Mouse (Mus musculus): ENCODE data around the gene Slc35g2.

The Slc35g2 gene

GRCm38 (mm10) chr9:100558023-100558573, 12.8 kb downstream of the Slc35g2 start:
- DNase-seq, result no peak

DNA sequence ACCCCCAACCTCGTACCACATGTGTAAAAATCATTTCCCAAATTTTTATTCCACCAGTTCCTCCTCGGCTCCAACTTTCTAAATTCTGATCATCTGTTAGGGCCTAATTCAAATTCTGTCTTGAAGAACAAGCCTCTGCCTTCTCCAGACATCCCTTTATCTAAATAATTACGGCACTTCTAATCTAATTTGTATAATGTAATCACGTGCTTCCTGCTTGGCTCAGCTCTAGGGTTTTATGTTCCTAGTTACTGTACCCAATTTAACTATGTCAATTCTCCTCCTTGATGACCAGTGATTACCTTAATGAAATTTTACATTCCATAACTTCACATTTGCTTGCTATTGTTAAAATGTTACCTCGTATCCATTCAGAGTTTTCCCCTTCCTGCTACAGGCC, 15.2 kb downstream of the Slc35g2 start:
- DNase-seq, result no peak

DNA sequence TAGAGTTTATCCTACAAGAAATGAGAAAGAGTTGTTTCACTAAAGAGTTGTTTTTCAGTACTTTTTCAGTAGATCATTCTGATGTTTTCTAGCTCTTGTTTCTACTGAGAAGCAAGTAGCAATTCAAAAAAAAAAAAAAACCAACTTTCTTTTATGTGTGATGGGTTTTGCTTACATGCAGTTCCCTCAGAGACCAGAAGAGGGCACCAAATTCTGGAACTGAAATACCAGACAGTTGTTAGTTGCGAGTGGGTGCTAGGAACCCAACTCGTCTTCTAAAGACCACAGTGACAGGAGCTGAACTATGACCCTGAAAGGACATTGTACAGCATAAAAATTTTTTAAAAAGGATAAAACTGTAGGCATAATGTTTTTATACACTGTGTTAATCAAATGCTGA, 22.6 kb downstream of the Slc35g2 start:
- DNase-seq, result no peak

DNA sequence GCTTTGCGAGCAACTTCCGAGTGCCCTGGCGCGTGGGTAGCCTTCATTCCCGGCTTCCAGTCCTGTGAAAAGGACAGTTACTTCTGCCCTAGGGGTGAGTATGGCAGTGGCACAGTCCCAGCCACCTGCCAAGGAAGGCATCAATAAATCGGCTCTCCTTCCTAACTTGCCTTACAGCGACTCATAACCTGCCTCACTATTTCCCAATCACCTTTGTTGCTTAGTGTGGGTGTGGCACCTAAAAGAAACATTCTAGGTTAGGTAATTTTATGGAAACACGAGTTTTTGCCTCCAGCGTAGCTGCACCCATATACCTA, 24.3 kb downstream of the Slc35g2 start:
- no peak for DNase-seq

DNA sequence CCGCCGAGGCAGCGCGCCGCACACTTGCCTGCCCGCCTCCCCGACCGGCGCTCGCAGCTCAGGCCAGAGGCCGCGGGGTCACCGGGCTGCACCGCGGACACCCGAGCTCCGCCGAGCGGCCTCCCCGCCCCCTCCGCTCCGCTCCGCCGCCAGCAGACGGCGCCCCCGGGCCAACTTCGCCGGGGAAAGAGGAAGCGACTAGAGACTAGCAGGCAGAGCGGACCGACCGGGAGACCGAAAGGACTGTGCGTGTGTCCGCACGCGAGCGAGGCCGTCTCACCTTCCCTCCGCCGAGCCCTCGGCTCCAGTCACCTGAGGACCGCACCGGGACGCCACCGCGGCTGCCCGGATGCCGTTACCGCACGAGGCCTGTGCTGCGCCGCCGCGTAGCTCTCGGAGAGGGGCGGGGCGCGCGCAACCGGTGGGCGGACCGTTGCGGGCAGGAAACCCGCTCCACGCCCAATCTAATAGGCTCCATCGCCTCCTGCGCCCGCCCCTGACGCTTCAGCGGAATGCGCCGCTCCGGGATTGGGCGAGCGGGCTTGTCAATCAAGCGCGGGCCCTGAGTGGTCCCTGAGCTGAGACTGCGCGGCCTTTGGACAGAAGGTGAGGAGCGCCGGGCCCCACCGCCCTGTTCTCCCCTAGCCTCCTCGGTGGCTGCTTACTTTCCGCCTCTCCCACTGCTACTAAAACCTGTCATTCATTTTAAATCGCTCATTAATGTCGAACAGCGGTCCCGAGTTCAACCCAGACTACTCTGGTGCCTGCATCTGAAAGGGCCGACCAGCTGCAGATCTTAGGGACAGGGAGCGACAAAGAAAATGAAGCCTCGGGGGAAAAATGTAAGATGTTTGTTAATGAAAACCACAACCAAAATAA, 24.9 kb downstream of the Slc35g2 start, which contains the start of gene Nck1:
Gene Nck1, minus strand, starts transcription at position 420 of the 879 bp plus-strand sequence.
- DNase-seq, result peak; percentile 99

- DNase-seq, result no peak
Observed at GRCm38 (mm10) chr9:100544948-100545714, 25.8 kb downstream of the Slc35g2 start.

DNA sequence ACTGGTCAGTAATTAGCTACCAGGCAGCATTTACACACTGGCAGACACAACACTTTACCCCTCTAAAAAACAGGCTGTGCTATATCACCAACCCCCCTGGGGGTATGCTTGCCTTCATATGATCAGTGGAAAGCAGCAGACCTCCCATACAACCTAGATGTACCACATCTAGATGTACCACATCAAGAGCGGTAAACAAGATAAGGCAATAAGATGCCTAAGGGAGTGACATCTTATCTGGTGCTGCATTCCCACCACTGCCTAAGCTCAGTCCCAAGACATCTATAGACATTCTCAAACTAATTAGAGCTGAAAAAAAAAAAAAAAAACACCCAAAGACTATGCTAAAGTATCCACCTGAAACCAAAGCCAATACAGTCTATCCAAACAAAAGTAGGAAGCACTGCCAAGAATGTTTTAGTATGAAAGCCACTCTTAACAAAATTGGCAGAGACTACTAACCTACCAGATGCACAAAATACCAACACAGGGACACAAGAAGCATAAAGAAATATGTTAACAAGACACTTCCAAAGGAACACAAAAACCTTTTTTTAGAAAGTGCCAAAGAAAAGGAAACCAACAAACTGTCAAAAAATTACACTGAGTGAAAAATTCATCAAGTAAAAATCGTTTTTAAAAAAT, 35.1 kb downstream of the Slc35g2 start:
- DNase-seq, result no peak

DNA sequence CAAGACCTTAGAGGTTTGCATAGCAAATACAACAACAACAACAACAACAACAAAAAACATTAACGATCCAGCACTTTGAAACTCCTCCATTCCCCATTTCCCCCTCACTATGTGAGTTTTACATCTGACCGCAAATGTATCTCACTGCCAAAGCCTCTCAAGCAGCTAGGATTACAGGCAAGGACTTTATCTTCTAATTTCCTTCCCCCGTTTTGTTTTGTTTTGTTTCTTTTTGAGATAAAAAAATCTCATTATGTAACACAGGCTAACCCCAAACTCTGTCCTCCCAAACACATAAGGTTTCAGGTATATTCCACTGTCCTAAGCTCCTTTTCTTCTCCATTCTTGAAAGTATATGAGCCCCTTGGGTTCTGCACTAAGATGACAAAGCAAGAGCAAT, 36.2 kb downstream of the Slc35g2 start:
- no peak for DNase-seq

DNA sequence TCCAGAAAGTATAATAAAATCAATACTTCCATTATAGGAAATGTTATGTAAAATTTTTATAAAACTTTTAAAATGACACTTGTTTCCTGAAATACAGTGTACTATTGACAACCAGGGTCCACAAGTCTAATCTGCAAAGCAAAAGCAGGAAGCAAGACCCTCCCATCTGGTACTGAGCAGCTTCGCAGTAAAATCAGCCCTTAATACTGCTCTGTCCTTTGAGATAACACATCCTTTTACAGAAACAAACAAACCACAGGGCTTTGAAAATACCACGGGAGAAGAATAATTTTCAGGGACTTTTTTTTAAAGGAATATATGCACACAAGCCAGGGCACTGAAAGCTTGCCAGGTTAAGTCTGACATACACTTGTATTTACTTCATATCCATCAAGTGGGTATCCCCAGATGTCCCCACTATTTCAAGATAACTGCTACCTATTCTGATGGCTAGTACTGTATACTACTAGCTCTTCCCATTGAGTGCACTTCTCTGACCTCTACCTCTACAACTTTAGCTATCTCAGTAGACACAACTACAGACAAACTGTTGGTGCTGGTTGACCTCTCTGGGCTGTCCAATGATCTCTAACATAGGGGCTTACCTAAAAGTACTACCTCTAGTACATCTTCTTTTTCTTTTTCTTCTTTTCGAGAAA, 37.9 kb downstream of the Slc35g2 start:
- no peak for DNase-seq

- DNase-seq, result no peak
Observed at GRCm38 (mm10) chr9:100531296-100531695, 39.6 kb downstream of the Slc35g2 start.

- DNase-seq, result no peak
Observed at GRCm38 (mm10) chr9:100525225-100525624, 45.7 kb downstream of the Slc35g2 start.

- DNase-seq, result no peak
Observed at GRCm38 (mm10) chr9:100522029-100522428, 48.9 kb downstream of the Slc35g2 start.

GRCm38 (mm10) chr9:100520586-100520985, 50.3 kb downstream of the Slc35g2 start:
- DNase-seq, result peak; percentile 61

DNA sequence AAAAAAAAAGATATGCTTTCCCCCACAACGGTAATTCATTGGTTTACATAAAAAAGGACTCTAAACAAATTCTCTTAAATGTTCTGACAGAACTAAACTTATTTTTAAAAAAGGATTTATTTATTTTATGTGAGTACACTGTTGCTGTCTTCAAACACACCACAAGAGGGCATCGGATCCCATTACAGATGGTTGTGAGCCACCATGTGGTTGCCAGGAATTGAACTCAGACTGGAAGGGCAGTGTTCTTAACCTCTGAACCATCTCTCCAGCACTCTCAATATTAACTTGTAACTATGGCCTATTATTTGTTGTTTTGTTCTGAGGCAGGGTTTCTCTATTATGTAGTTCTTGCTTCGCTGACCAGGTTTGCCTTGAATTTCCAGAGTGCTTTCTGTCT, 50.9 kb downstream of the Slc35g2 start:
- DNase-seq, result no peak

DNA sequence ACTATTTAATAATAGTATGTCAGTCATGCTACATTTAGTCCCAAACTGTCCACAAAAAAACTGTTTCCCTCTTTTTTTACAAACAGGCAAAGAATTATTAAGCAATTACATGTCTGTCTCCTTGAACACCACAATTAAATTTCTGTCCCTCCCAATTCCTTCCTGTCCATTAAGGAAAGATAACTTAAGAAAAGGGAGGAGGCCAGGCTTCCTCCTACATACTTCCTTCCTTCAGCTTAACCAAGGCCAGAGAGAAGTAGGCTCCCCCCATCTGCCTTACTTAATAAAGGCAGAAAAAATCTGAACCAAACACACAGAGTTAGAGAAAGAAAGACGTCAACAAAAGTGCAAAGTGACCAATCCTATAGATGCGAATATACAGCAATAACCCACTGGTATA, 63.3 kb downstream of the Slc35g2 start:
- DNase-seq, result no peak

DNA sequence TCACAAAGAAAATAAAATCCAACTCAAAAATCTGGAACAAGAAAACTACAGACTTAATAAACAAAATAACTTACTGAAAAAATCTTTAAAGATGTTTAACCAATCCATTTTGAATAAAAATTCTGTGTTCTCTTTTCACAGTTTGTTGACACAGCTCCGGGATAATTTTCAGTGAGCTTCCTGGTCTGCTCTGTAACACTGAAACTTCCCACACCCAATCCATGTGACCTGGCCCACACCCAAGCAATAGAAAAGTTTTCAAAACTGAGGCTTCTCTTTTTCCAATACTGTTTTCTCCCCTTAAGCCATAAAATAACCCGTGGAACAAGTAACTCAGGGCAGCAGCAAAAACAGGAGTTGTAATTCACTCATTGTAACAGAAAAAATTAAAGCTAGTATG, 64.2 kb downstream of the Slc35g2 start:
- no peak for DNase-seq

DNA sequence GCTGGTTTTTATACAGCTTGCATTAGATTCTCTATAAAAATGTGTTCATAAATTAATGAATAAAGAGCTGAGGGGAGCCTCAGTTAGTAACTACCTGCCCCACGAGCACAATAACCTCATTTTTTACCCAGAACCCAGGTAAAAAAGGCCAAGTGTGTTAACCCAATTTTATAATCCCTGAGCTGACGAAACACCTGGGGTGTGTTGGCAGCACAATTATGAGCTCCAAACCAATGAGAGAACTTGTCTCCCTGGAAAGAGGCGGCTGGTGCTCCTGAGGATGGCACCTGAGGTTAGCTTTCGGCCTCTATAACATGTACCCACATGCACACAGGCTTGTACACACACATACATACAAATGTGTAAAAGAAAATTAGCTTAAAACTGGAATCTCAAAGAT, 65.4 kb downstream of the Slc35g2 start:
- peak; percentile 51 for DNase-seq
